Mouse (Mus musculus): ENCODE data around the gene Iqub.

DNA sequence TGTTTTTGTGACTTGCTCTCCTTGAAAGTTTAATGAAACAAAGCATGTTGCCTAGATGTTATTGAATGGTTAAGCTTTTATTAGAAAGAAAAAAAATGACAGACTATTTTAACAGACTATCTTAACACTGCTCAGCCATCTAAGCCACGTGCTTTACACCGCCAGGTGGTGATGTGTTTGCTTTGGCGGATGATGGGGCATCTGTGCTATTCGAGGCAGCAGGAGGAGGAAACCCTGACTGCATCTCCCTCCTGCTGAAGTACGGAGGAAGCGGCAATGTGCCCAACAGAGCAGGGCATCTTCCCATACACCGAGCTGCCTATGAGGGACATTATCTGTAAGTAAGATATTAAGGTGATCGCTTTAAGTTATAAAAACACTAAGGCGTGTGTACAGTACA, 49.2 kb upstream of the Iqub start:
- TF ChIP-seq POLR2A (IDR thresholded peaks at IDR 0.05; ENCODE audit: borderline replicate concordance, control insufficient read depth, low read depth, low read length) (no peak), CTCF (IDR thresholded peaks at IDR 0.05; ENCODE audit: control insufficient read depth, insufficient read depth, low read length) (no peak)

All from bone marrow, adult 2 months (tissue).